Mouse (Mus musculus) heart, embryonic 13.5 days (tissue): ENCODE measurements at regions not wholly inside any gene's neighbourhood (a gene's known extent, or its start where the extent isn't known, plus 50 kb on each side); places are given as distances from the start of the nearest gene placed in this dataset.

Experiments
- ATAC-seq: fragments of 200-750 bp; cut with Nextera tagmentation; 2 replicates; pipeline ENCODE4 v1.8.0; 2017; ENCODE audit warnings: moderate TSS enrichment; ENCODE audit not compliant: insufficient number of reproducible peaks, low FRiP score, low TSS enrichment; ENCODE audit errors: extremely low read depth
- H3K27ac ChIP-seq: fragments of 300-500 bp; sonication (generic); replicated peaks from 2 replicates; pipeline ENCODE4 v1.5.1; 2015; ENCODE audit warnings: moderate library complexity, mild to moderate bottlenecking, inconsistent platforms
- H3K27me3 ChIP-seq: fragments of 300-500 bp; sonication (generic); replicated peaks from 2 replicates; pipeline ENCODE4 v1.6.1; 2015; ENCODE audit warnings: mild to moderate bottlenecking, inconsistent platforms
- H3K36me3 ChIP-seq: fragments of 300-500 bp; sonication (generic); 2 replicates; pipeline ENCODE4 v1.6.1; 2015; ENCODE audit warnings: mild to moderate bottlenecking, inconsistent platforms
- H3K4me1 ChIP-seq: fragments of 300-500 bp; sonication (generic); 2 replicates; pipeline ENCODE4 v1.6.1; 2015; ENCODE audit warnings: inconsistent platforms
- H3K4me2 ChIP-seq: fragments of 300-500 bp; sonication (generic); 2 replicates; pipeline ENCODE4 v1.6.1; 2015; ENCODE audit warnings: inconsistent platforms, mild to moderate bottlenecking, moderate library complexity
- H3K4me3 ChIP-seq: fragments of 300-500 bp; sonication (generic); 2 replicates; pipeline ENCODE4 v1.5.1; 2015; ENCODE audit warnings: moderate library complexity, mild to moderate bottlenecking, inconsistent platforms
- H3K9ac ChIP-seq: fragments of 300-500 bp; sonication (generic); 2 replicates; pipeline ENCODE4 v1.6.1; 2015; ENCODE audit warnings: inconsistent platforms, mild to moderate bottlenecking, moderate library complexity
- H3K9me3 ChIP-seq: fragments of 300-500 bp; sonication (generic); 2 replicates; pipeline ENCODE4 v1.6.1; 2016; ENCODE audit warnings: inconsistent platforms
- WGBS: fragments of 180-500 bp; shearing (Covaris S2); methylation state at CpG from one replicate; pipeline ENCODE4 v1.1.7; 2015; ENCODE audit warnings: mixed read lengths; 5-methylcytosine and 5-hydroxymethylcytosine counted together

GRCm38 (mm10) chr3:151997534-151998107, 160.2 kb upstream of the Ptgfr start:
- Histone ChIP-seq H3K9me3 (no peaks in the 10 kb centered on the region), H3K9ac (no peak overlapping the region), H3K4me2 (no peak overlapping the region), H3K4me1 (peaks cover 5% of the 10 kb centered on the region; the same call in 1 of the 2 replicates), H3K27ac (no peak overlapping the region), H3K36me3 (no peaks in the 10 kb centered on the region), H3K27me3 (no peaks in the 10 kb centered on the region), H3K4me3 (no peak overlapping the region)
- ATAC-seq = no peak
- WGBS = 54% methylated on average over 4 of the region's 4 CpGs

GRCm38 (mm10) chr3:151997111-151997510, 159.7 kb upstream of the Ptgfr start:
- WGBS = 75% methylated on average over 4 of the region's 4 CpGs
- no peak for ATAC-seq

DNA sequence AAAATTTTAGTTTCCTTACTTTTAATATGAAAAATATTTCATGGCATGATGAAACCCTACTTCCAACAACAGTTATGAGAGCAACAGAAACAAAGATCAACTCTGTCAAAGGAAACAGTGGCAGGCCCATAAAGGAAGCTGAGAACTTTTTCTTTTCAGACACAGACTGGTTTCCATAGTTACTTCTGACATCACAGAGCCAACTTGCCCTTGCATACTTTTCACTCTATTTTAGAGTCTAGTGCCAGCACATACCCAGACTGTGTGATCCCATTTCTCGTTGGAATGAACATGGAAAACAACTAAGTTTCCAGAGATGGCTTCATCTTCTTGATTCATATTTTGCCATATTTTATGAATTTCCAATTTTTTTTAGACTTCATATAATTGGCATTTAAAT, 150.8 kb upstream of the Ptgfr start:
- Histone ChIP-seq H3K4me3 (no peak overlapping the region), H3K4me1 (no peaks in the 10 kb centered on the region), H3K9me3 (no peaks in the 10 kb centered on the region), H3K4me2 (no peak overlapping the region), H3K36me3 (no peaks in the 10 kb centered on the region), H3K27ac (no peak overlapping the region), H3K27me3 (no peaks in the 10 kb centered on the region), H3K9ac (no peak overlapping the region)
- WGBS = 76% methylated on average over 1 of the region's 1 CpGs
- ATAC-seq = no peak

More at GRCm38 (mm10) chr3:151997111-151997510, 159.7 kb upstream of the Ptgfr start:
- Histone ChIP-seq H3K4me3 (no peak overlapping the region), H3K9ac (no peak overlapping the region), H3K9me3 (no peaks in the 10 kb centered on the region), H3K27ac (no peak overlapping the region), H3K36me3 (no peaks in the 10 kb centered on the region), H3K4me1 (peaks cover 5% of the 10 kb centered on the region; the same call in 1 of the 2 replicates), H3K27me3 (no peaks in the 10 kb centered on the region), H3K4me2 (no peak overlapping the region)

DNA sequence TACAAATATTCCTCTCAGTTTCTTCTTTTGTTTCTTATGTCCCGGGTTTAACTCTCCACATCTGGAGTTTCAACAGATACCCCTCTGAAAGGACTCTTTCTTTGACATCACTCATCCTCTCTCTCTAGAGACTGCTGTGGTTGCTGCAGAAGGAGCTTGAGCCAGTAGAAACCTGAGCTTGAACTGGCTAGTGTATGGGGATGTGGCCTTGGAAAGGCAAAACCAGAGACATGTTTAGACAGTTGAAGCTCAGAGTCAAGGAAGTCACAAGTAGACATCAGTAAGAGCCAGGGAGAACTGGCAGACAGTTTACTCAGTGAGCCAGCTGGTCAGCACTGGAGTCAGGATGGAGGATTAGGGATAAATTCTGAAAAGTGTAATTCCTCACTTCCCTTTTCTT, 140.7 kb upstream of the Ptgfr start:
- no peak for ATAC-seq
- no peaks in the 10 kb centered on the region for H3K27me3 ChIP-seq
- no peak overlapping the region for H3K27ac ChIP-seq
- no peaks in the 10 kb centered on the region for H3K9me3 ChIP-seq
- H3K9ac ChIP-seq = no peak overlapping the region
- H3K4me2 ChIP-seq = no peak overlapping the region
- 45% methylated on average over 1 of the region's 1 CpGs for WGBS
- H3K4me1 ChIP-seq = no peaks in the 10 kb centered on the region
- no peak overlapping the region for H3K4me3 ChIP-seq
- H3K36me3 ChIP-seq = no peaks in the 10 kb centered on the region

DNA sequence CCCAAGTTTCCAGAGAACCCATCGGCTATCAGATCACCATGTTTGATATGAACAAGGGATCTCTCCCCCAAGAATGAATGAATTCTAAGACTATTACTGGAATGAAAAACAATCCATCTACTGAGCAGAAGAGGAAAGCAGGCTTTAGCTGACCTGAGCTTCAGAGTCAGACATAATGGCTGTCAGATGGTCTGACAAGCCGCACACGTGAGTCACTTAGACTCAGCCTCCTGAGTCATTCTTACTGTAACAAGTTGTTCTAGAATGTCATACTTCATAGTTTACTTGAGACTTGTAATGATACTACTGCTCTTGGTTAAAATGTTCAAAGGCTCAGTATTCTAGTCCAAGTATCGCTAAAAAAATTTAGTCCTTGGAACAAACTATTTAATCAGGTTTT, 140.2 kb upstream of the Ptgfr start:
- Histone ChIP-seq H3K9ac (no peak overlapping the region), H3K9me3 (no peaks in the 10 kb centered on the region), H3K4me3 (no peak overlapping the region), H3K36me3 (no peaks in the 10 kb centered on the region), H3K4me2 (no peak overlapping the region), H3K27me3 (no peaks in the 10 kb centered on the region), H3K4me1 (no peaks in the 10 kb centered on the region), H3K27ac (no peak overlapping the region)
- ATAC-seq = no peak
- WGBS = 75% methylated on average over 4 of the region's 4 CpGs

GRCm38 (mm10) chr3:151949865-151950264, 112.4 kb upstream of the Ptgfr start:
- Histone ChIP-seq H3K36me3 (no peaks in the 10 kb centered on the region), H3K4me2 (no peak overlapping the region), H3K27ac (no peak overlapping the region), H3K27me3 (no peaks in the 10 kb centered on the region), H3K9ac (no peak overlapping the region), H3K4me1 (peaks cover 6% of the 10 kb centered on the region; the same call in 1 of the 2 replicates), H3K9me3 (no peaks in the 10 kb centered on the region), H3K4me3 (no peak overlapping the region)
- WGBS = 83% methylated on average over 3 of the region's 3 CpGs
- no peak for ATAC-seq

- H3K4me1 ChIP-seq = peaks cover 21% of the 10 kb centered on the region
- no peak overlapping the region for H3K4me3 ChIP-seq
- H3K27ac ChIP-seq = no peak overlapping the region
- H3K4me2 ChIP-seq = no peak overlapping the region
- no peak overlapping the region for H3K9ac ChIP-seq
- 84% methylated on average over 5 of the region's 5 CpGs for WGBS
- H3K9me3 ChIP-seq = no peaks in the 10 kb centered on the region
- H3K27me3 ChIP-seq = no peaks in the 10 kb centered on the region
- ATAC-seq = no peak
- no peaks in the 10 kb centered on the region for H3K36me3 ChIP-seq
Measured at GRCm38 (mm10) chr3:151948015-151948645, 110.7 kb upstream of the Ptgfr start.

- no peak for ATAC-seq
- no peak overlapping the region for H3K9ac ChIP-seq
- H3K27ac ChIP-seq = no peak overlapping the region
- peaks cover 21% of the 10 kb centered on the region for H3K4me1 ChIP-seq
- H3K4me3 ChIP-seq = no peak overlapping the region
- H3K4me2 ChIP-seq = no peak overlapping the region
- no peaks in the 10 kb centered on the region for H3K27me3 ChIP-seq
- WGBS = 72% methylated on average over 3 of the region's 3 CpGs
- H3K36me3 ChIP-seq = no peaks in the 10 kb centered on the region
- H3K9me3 ChIP-seq = no peaks in the 10 kb centered on the region
Measured at GRCm38 (mm10) chr3:151945916-151946315, 108.5 kb upstream of the Ptgfr start.

- Histone ChIP-seq H3K27me3 (no peaks in the 10 kb centered on the region), H3K27ac (peak overlapping the region; percentile 46; the same call in 1 of the 2 replicates), H3K4me3 (no peak overlapping the region), H3K4me2 (no peak overlapping the region), H3K9ac (no peak overlapping the region), H3K9me3 (no peaks in the 10 kb centered on the region), H3K4me1 (peaks cover 26% of the 10 kb centered on the region), H3K36me3 (no peaks in the 10 kb centered on the region)
- 48% methylated on average over 3 of the region's 3 CpGs for WGBS
- ATAC-seq = no peak
Measured at GRCm38 (mm10) chr3:151943542-151943941, 106.1 kb upstream of the Ptgfr start.

- Histone ChIP-seq H3K4me2 (no peak overlapping the region), H3K4me1 (peaks cover 8% of the 10 kb centered on the region), H3K9ac (no peak overlapping the region), H3K36me3 (no peaks in the 10 kb centered on the region), H3K4me3 (no peak overlapping the region), H3K27ac (peak overlapping the region; percentile 44), H3K9me3 (no peaks in the 10 kb centered on the region), H3K27me3 (no peaks in the 10 kb centered on the region)
- 34% methylated on average over 2 of the region's 2 CpGs for WGBS
- ATAC-seq = no peak
Measured at GRCm38 (mm10) chr3:151938472-151939029, 101.1 kb upstream of the Ptgfr start.

- Histone ChIP-seq H3K4me3 (no peak overlapping the region), H3K4me2 (no peak overlapping the region), H3K9ac (no peak overlapping the region), H3K36me3 (0 out of 2 replicates have a peak, but pooled peaks cover 3% of the 10 kb centered on the region), H3K4me1 (no peaks in the 10 kb centered on the region), H3K27me3 (no peaks in the 10 kb centered on the region), H3K9me3 (peaks cover 7% of the 10 kb centered on the region; the same call in 1 of the 2 replicates), H3K27ac (no peak overlapping the region)
- no peak for ATAC-seq
Measured at GRCm38 (mm10) chr3:151931656-151932055, 94.2 kb upstream of the Ptgfr start.

DNA sequence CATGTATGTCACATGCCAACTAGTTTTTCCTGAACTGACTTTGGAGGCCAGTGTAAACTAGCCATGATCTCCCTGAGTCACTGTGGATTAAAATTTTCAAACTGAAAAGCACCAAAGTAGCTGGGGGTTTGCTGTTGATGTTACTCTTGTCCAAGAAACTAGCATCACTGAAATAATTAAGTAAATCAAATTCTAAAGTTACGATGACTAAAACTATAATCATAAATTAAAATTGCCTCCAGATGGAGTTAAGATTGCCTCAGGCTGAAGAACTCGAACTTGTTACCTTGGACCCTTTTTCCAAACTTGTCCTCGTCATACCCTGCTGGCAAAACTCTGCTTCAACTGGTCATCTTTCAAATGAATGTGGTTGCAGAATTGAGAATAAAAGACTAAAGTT, 93.7 kb upstream of the Ptgfr start:
- Histone ChIP-seq H3K4me3 (no peak overlapping the region), H3K4me2 (no peak overlapping the region), H3K4me1 (no peaks in the 10 kb centered on the region), H3K9ac (no peak overlapping the region), H3K36me3 (0 out of 2 replicates have a peak, but pooled peaks cover 7% of the 10 kb centered on the region), H3K9me3 (peaks cover 11% of the 10 kb centered on the region), H3K27ac (no peak overlapping the region), H3K27me3 (no peaks in the 10 kb centered on the region)
- WGBS = 79% methylated on average over 3 of the region's 3 CpGs
- no peak for ATAC-seq
